Mouse (Mus musculus): ENCODE results near the gene Usp46. TPM values are rescaled to one million over a fixed set of nuclear protein-coding genes. Genes with fewer than 3 reads are reported as not detected.

Usp46 gene
- total and polyA plus RNA-seq, 2 experiments from 2014 or later: 36.2 to 55.6 TPM

GRCm38 (mm10) chr5:74062266-74062665 is 6.0 kb downstream of the Usp46 start:
- TF ChIP-seq CTCF (IDR thresholded peaks at IDR 0.05): no peak
- DNase-seq (ENCODE audit: low spot score) (no peak), ATAC-seq (ENCODE audit: low FRiP score) (no peak)
- Histone ChIP-seq H3K27ac (ENCODE audit: low read depth, low read length) (no peak overlapping the region), H3K36me3 (ENCODE audit: insufficient read depth, low read length) (no peaks in the 10 kb centered on the region), H3K4me2 (ENCODE audit: low read depth, low read length, poor library complexity, severe bottlenecking) (no peak overlapping the region), H3K27me3 (ENCODE audit: insufficient read depth, low read length) (no peaks in the 10 kb centered on the region), H3K9me3 (ENCODE audit: low read length) (no peaks in the 10 kb centered on the region), H3K4me1 (ENCODE audit: insufficient read depth, low read length) (peaks cover 7% of the 10 kb centered on the region; the same call in 1 of the 2 replicates), H3K9ac (replicated peaks; ENCODE audit: low read length, poor library complexity, severe bottlenecking) (no peak overlapping the region), H3K4me3 (ENCODE audit: low read depth, low read length) (no peak overlapping the region)
- WGBS: 92% methylated on average over 7 of the region's 7 CpGs

- 0 out of 2 replicates have a peak overlapping the region, but pooled peaks have one; percentile 30 for H3K9ac ChIP-seq (replicated peaks; ENCODE audit: low read length, poor library complexity, severe bottlenecking)
- H3K4me3 ChIP-seq (ENCODE audit: low read depth, low read length): no peak overlapping the region
- peak overlapping the region; percentile 18; the same call in 1 of the 2 replicates for H3K4me2 ChIP-seq (ENCODE audit: low read depth, low read length, poor library complexity, severe bottlenecking)
- H3K36me3 ChIP-seq (ENCODE audit: insufficient read depth, low read length): no peaks in the 10 kb centered on the region
- no peaks in the 10 kb centered on the region for H3K9me3 ChIP-seq (ENCODE audit: low read length)
- no peak for TF ChIP-seq CTCF (IDR thresholded peaks at IDR 0.05)
- no peak for ATAC-seq (ENCODE audit: low FRiP score)
- H3K4me1 ChIP-seq (ENCODE audit: insufficient read depth, low read length): peaks cover 3% of the 10 kb centered on the region; the same call in 1 of the 2 replicates
- WGBS: 69% methylated on average over 18 of the region's 18 CpGs
- no peak overlapping the region for H3K27ac ChIP-seq (ENCODE audit: low read depth, low read length)
- DNase-seq (ENCODE audit: low spot score): peak; percentile 76
- no peaks in the 10 kb centered on the region for H3K27me3 ChIP-seq (ENCODE audit: insufficient read depth, low read length)
These were observed 6.7 kb downstream of the Usp46 start for GRCm38 (mm10) chr5:74061408-74062047.

- no peak for TF ChIP-seq CTCF (IDR thresholded peaks at IDR 0.05)
- 0 out of 2 replicates have a peak, but pooled peaks cover 2% of the 10 kb centered on the region for H3K4me1 ChIP-seq (ENCODE audit: insufficient read depth, low read length)
- no peak overlapping the region for H3K4me2 ChIP-seq (ENCODE audit: low read depth, low read length, poor library complexity, severe bottlenecking)
- no peaks in the 10 kb centered on the region for H3K9me3 ChIP-seq (ENCODE audit: low read length)
- H3K4me3 ChIP-seq (ENCODE audit: low read depth, low read length): no peak overlapping the region
- no peak overlapping the region for H3K27ac ChIP-seq (ENCODE audit: low read depth, low read length)
- H3K36me3 ChIP-seq (ENCODE audit: insufficient read depth, low read length): no peaks in the 10 kb centered on the region
- ATAC-seq (ENCODE audit: low FRiP score) (no peak), DNase-seq (ENCODE audit: low spot score) (peak; percentile 49)
- WGBS: 84% methylated on average over 15 of the region's 15 CpGs
- H3K9ac ChIP-seq (replicated peaks; ENCODE audit: low read length, poor library complexity, severe bottlenecking): no peak overlapping the region
- H3K27me3 ChIP-seq (ENCODE audit: insufficient read depth, low read length): no peaks in the 10 kb centered on the region
These were observed 15.9 kb downstream of the Usp46 start for GRCm38 (mm10) chr5:74052171-74052909.

GRCm38 (mm10) chr5:74051394-74052170 is 16.6 kb downstream of the Usp46 start:
- H3K27me3 ChIP-seq (ENCODE audit: insufficient read depth, low read length): no peaks in the 10 kb centered on the region
- WGBS: 79% methylated on average over 23 of the region's 23 CpGs
- ATAC-seq (ENCODE audit: low FRiP score) (no peak), DNase-seq (ENCODE audit: low spot score) (peak; percentile 59)
- H3K4me2 ChIP-seq (ENCODE audit: low read depth, low read length, poor library complexity, severe bottlenecking): no peak overlapping the region
- H3K9me3 ChIP-seq (ENCODE audit: low read length): no peaks in the 10 kb centered on the region
- no peak for TF ChIP-seq CTCF (IDR thresholded peaks at IDR 0.05)
- peaks cover 3% of the 10 kb centered on the region; the same call in 1 of the 2 replicates for H3K4me1 ChIP-seq (ENCODE audit: insufficient read depth, low read length)
- no peak overlapping the region for H3K27ac ChIP-seq (ENCODE audit: low read depth, low read length)
- no peak overlapping the region for H3K9ac ChIP-seq (replicated peaks; ENCODE audit: low read length, poor library complexity, severe bottlenecking)
- H3K36me3 ChIP-seq (ENCODE audit: insufficient read depth, low read length): no peaks in the 10 kb centered on the region
- H3K4me3 ChIP-seq (ENCODE audit: low read depth, low read length): no peak overlapping the region

- TF ChIP-seq CTCF (IDR thresholded peaks at IDR 0.05): no peak
- no peak overlapping the region for H3K9ac ChIP-seq (replicated peaks; ENCODE audit: low read length, poor library complexity, severe bottlenecking)
- H3K9me3 ChIP-seq (ENCODE audit: low read length): no peaks in the 10 kb centered on the region
- H3K4me2 ChIP-seq (ENCODE audit: low read depth, low read length, poor library complexity, severe bottlenecking): no peak overlapping the region
- ATAC-seq (ENCODE audit: low FRiP score): no peak; the same call in 1 of the 2 replicates
- no peaks in the 10 kb centered on the region for H3K27me3 ChIP-seq (ENCODE audit: insufficient read depth, low read length)
- no peaks in the 10 kb centered on the region for H3K36me3 ChIP-seq (ENCODE audit: insufficient read depth, low read length)
- H3K4me1 ChIP-seq (ENCODE audit: insufficient read depth, low read length): peaks cover 7% of the 10 kb centered on the region; the same call in 1 of the 2 replicates
- 92% methylated on average over 2 of the region's 2 CpGs for WGBS
- no peak overlapping the region for H3K4me3 ChIP-seq (ENCODE audit: low read depth, low read length)
- DNase-seq (ENCODE audit: low spot score): no peak
- no peak overlapping the region for H3K27ac ChIP-seq (ENCODE audit: low read depth, low read length)
These were observed 17.3 kb downstream of the Usp46 start for GRCm38 (mm10) chr5:74050903-74051302.
